50 mouse cellular contexts compared by ENCODE assay signal in genomic region chr2:112220880-112221279, GRCm38 (mm10). TPM values are rescaled to one million over a fixed set of nuclear protein-coding genes. Genes with fewer than 3 reads are reported as not detected.
"Had no signal": no experiment of that assay in that cellular context is flagged by ENCODE, and none has a peak within 500 bp of the region (broad histone marks: within the 10 kb centered on the region; RNA-seq: fewer than 3 reads in every experiment).

No protein-coding gene starts in this region.

- H3K4me2 ChIP-seq: heart, embryonic 11.5 days; heart, embryonic 12.5 days; heart, embryonic 13.5 days; heart, embryonic 15.5 days; hindbrain, embryonic 12.5 days; hindbrain, embryonic 13.5 days; hindbrain, embryonic 14.5 days; hindbrain, embryonic 15.5 days; intestine, embryonic 15.5 days; kidney, embryonic 15.5 days had no signal

- H3K9ac ChIP-seq: heart, embryonic 12.5 days; heart, embryonic 13.5 days; heart, embryonic 15.5 days; hindbrain, embryonic 12.5 days; hindbrain, embryonic 13.5 days; hindbrain, embryonic 14.5 days; hindbrain, embryonic 15.5 days; intestine, embryonic 15.5 days; kidney, embryonic 15.5 days had no signal

- H3K27me3 ChIP-seq: heart, embryonic 12.5 days; heart, embryonic 13.5 days; heart, embryonic 15.5 days; hindbrain, embryonic 12.5 days; hindbrain, embryonic 13.5 days; hindbrain, embryonic 15.5 days; intestine, embryonic 15.5 days; kidney, embryonic 15.5 days had no signal

- H3K4me3 ChIP-seq: heart, embryonic 12.5 days; heart, embryonic 13.5 days; heart, embryonic 15.5 days; hindbrain, embryonic 10.5 days; hindbrain, embryonic 12.5 days; hindbrain, embryonic 13.5 days; hindbrain, embryonic 15.5 days; intestine, embryonic 15.5 days; kidney, embryonic 15.5 days; layer of hippocampus, adult 2 months; left cerebral cortex, adult 2 months had no signal

- ATAC-seq: hindbrain, embryonic 16.5 days; inflammation-experienced regulatory T-cells, adult 6 months; intestine, embryonic 15.5 days; intestine, embryonic 16.5 days; intestine, postnatal 0 days had no signal

- H3K27ac ChIP-seq: heart, embryonic 13.5 days; heart, embryonic 15.5 days; hindbrain, embryonic 10.5 days; hindbrain, embryonic 12.5 days; hindbrain, embryonic 13.5 days; hindbrain, embryonic 14.5 days; hindbrain, embryonic 15.5 days; intestine, embryonic 15.5 days; kidney, embryonic 15.5 days; kidney, postnatal 0 days; layer of hippocampus, adult 2 months; left cerebral cortex, adult 2 months had no signal

- H3K4me1 ChIP-seq: heart, embryonic 12.5 days; heart, embryonic 13.5 days; heart, embryonic 15.5 days; hindbrain, embryonic 10.5 days; hindbrain, embryonic 12.5 days; hindbrain, embryonic 13.5 days; hindbrain, embryonic 15.5 days; intestine, embryonic 15.5 days; kidney, embryonic 15.5 days had no signal

- H3K36me3 ChIP-seq: heart, embryonic 12.5 days; heart, embryonic 13.5 days; heart, embryonic 15.5 days; hindbrain, embryonic 10.5 days; hindbrain, embryonic 12.5 days; hindbrain, embryonic 13.5 days; hindbrain, embryonic 15.5 days; intestine, embryonic 15.5 days; kidney, embryonic 15.5 days had no signal

- H3K9me3 ChIP-seq: heart, embryonic 12.5 days; heart, embryonic 13.5 days; heart, embryonic 15.5 days; hindbrain, embryonic 10.5 days; hindbrain, embryonic 12.5 days; hindbrain, embryonic 13.5 days; hindbrain, embryonic 15.5 days; intestine, embryonic 15.5 days; kidney, embryonic 15.5 days had no signal

- DNase-seq: heart, postnatal 10 days; heart, postnatal 14 days; heart, postnatal 36 days; heart, postnatal 4 days; kidney, adult 11 months; kidney, adult 18-20 months; kidney, adult 2 months; kidney, adult 8-10 months; kidney, adult 9 months; kidney, postnatal 10 days; kidney, postnatal 14 days; kidney, postnatal 25 days; kidney, postnatal 36 days; kidney, postnatal 4 days; layer of hippocampus, adult 9-11 months; layer of hippocampus, postnatal 36 days had no signal

RNA-seq across cellular contexts. Expression of gene Nutm1, which starts 38.2 kb away (rescaled TPM):
- total RNA-seq: heart, postnatal 10 days; heart, postnatal 14 days; heart, postnatal 25 days; heart, postnatal 36 days; heart, postnatal 4 days; hematopoietic stem cell, adult 5-6 weeks; layer of hippocampus, adult 18-20 months; layer of hippocampus, adult 2 months; layer of hippocampus, adult 8-10 months; layer of hippocampus, postnatal 10 days; layer of hippocampus, postnatal 14 days; layer of hippocampus, postnatal 25 days; layer of hippocampus, postnatal 36 days; left cerebral cortex, adult 18-20 months; left cerebral cortex, adult 2 months had no signal
- polyA plus RNA-seq: heart, embryonic 12.5 days; heart, embryonic 14.5 days; heart, embryonic 15.5 days; heart, embryonic 16.5 days; heart, postnatal 0 days; hindbrain, embryonic 10.5 days; hindbrain, embryonic 14.5 days; inflammation-experienced regulatory T-cells, adult 6 months; intestine, embryonic 14.5 days; intestine, embryonic 15.5 days; large intestine, adult 2 months had no signal

RNA-seq across cellular contexts. Expression of gene Gm21985, which starts 45.2 kb away (rescaled TPM):
- total RNA-seq: heart, postnatal 4 days; hematopoietic stem cell, adult 5-6 weeks had no signal
- polyA plus RNA-seq: heart, embryonic 12.5 days; heart, embryonic 13.5 days; heart, embryonic 14.5 days; heart, embryonic 15.5 days; heart, embryonic 16.5 days; heart, postnatal 0 days; hindbrain, embryonic 10.5 days; hindbrain, embryonic 11.5 days; hindbrain, embryonic 12.5 days; hindbrain, embryonic 13.5 days; hindbrain, embryonic 14.5 days; hindbrain, embryonic 15.5 days; hindbrain, embryonic 16.5 days; inflammation-experienced regulatory T-cells, adult 6 months; intestine, embryonic 14.5 days; intestine, embryonic 15.5 days; intestine, embryonic 16.5 days; intestine, postnatal 0 days; kidney, adult 2 months; kidney, embryonic 14.5 days; kidney, embryonic 15.5 days; kidney, embryonic 16.5 days; kidney, postnatal 0 days had no signal
